Mouse (Mus musculus) MEL-GATA-1-ER (cell line): Measurements from ENCODE around the gene Zfp383.
"Not testable (repeated sequence)": the region's sequence is repeated elsewhere in the genome, so short reads cannot be mapped to it uniquely, and the experiment has no call there.

Experiments
- DNase-seq: peaks from one replicate; pipeline ENCODE4 v3.0.0-alpha.2; 2012; ENCODE audit warnings: low read depth; ENCODE audit errors: extremely low read depth

The Zfp383 gene

DNA sequence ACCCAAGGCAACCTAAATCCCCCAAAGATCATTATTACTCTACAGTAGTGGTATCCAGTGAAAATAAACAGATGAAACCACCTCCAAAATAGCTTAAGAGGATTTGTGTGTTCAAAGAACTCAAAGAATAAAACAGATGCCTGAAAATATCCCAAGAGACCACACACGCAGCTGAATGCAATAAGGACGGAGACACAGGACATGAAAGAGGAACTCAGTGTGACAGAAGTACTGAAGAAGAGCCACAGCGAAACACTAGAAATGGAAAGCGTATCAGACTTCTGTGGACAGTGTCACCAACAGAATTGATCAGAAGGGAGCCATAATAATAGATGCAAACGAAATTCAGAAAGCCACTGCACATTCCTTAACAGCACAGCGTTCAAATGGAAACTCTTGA, 30.8 kb downstream of the Zfp383 start:
- DNase-seq: no peak

- DNase-seq: no peak
Measured at GRCm38 (mm10) chr7:29941027-29941426, 33.0 kb downstream of the Zfp383 start.

GRCm38 (mm10) chr7:29942740-29943139, 34.7 kb downstream of the Zfp383 start:
- no peak for DNase-seq

DNA sequence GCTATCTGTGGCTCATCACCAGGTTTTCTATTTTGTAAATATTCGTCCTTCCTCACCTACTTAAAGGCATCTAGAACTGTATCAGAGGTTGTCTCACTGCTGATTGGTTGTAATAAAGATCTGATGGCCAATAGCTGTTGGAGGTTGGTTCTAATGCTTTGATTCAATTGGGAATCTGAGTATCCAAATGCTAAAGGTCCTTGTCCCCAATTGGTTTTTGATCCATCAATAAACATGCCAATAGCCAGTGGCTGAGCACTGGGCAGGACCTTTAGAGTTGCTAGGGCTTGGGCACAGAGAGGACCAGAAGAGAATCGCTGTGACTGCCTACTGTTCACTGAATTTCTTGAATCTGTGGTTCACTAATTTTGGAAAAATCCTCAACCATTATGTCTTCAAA, 35.7 kb downstream of the Zfp383 start:
- DNase-seq: no peak

GRCm38 (mm10) chr7:29944201-29944600, 36.2 kb downstream of the Zfp383 start:
- no peak for DNase-seq

DNA sequence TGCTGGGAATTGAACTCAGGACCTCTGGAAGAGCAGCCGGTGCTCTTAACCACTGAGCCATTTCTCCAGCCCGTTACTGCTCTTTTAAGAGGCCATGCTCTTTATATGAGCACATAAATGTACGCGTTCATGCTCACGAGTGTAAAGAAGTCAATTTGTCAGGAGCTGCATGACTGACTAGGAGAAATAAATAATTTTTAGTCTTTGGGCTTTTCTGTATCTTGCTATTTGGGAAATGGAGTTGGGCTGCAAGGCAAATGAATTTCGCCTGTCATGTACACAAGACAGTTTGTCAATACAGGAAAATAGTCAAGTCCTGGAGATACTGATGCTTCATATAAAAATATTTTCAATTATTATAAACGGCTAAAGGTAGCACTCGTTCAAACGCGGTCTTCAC, 45.1 kb downstream of the Zfp383 start:
- no peak for DNase-seq

- peak; percentile 77 for DNase-seq
Measured at GRCm38 (mm10) chr7:29953513-29954401, 45.7 kb downstream of the Zfp383 start, which contains the start of gene Zfp74. Gene Zfp74 (minus strand): TSS chr7:29954089.

GRCm38 (mm10) chr7:29954731-29955130, 46.7 kb downstream of the Zfp383 start:
- no peak for DNase-seq

- no peak for DNase-seq
Measured at GRCm38 (mm10) chr7:29956257-29956656, 48.2 kb downstream of the Zfp383 start.

DNA sequence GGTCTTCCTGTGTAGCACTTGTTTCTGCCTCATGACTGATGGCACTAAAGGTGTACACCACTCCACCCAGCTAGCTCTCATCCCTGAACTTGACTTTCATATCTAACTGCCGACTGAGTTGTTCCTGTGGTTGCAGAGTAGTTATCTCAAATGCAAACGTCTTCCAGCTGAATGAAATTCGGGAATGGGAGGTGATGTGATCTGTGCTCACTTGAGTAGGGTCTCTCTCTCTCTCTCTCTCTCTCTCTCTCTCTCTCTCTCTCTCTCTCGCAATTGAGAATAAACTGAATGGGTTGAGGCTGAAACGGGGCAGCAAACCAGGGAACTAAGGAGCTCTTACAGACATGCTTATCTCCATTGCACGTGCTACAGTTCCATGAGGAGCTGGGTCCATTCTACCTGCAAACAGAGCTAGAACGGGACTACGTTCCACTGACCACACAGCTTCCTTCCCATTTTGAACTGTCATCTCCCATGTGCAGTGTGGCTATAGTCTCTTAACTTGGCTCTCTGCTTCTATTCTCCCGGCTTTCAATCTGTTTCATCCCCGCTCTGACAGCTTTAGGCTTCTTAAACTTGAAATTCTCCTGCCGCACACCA, 50.2 kb downstream of the Zfp383 start:
- peak; percentile 53 for DNase-seq

DNA sequence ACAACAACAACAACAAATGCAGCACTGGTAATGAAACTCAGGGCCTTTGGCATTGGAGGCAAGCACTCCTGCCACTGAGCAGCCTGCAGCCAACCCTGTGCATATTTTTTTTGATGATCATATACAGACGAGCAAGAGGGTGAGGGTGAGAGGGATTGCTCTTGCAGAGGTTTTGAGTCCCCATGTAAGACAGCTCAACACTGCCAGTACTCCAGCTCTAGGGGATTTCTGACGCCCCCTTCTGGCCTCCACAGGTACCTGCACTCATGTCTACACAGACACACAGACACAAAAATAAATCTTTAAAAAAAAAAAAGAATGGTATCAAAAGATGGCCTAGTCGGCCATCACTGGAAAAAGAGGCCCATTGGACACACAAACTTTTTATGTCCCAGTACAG, 51.0 kb downstream of the Zfp383 start:
- DNase-seq: no peak

GRCm38 (mm10) chr7:29965115-29965810, 57.2 kb downstream of the Zfp383 start:
- DNase-seq: not testable (repeated sequence)
